Mouse (Mus musculus): ENCODE results near the gene Abca4. TPM values are rescaled to one million over a fixed set of nuclear protein-coding genes. Genes with fewer than 3 reads are reported as not detected.
A peak's percentile ranks its signal among the peaks of the same experiment; 100 is the strongest.

The Abca4 gene
- polyA plus RNA-seq, 1 experiment from 2014 or later: 2.0 TPM

- no peak overlapping the region for H3K9ac ChIP-seq (ENCODE audit: low read length)
- H3K36me3 ChIP-seq (ENCODE audit: control insufficient read depth, insufficient read depth, low read length): no peaks in the 10 kb centered on the region
- DNase-seq (ENCODE audit: low spot score): no peak
- no peak overlapping the region for H3K4me2 ChIP-seq (ENCODE audit: low read depth, severe bottlenecking)
- H3K27ac ChIP-seq (replicated peaks; ENCODE audit: low read depth, low read length): no peak overlapping the region
- no peaks in the 10 kb centered on the region for H3K27me3 ChIP-seq (ENCODE audit: control insufficient read depth, insufficient read depth, low read length)
- no peak for ATAC-seq (ENCODE audit: insufficient number of reproducible peaks, low FRiP score, low TSS enrichment, low read depth)
- WGBS: 76% methylated on average over 6 of the region's 6 CpGs
- H3K4me3 ChIP-seq (ENCODE audit: low read depth, low read length): no peak overlapping the region
- peaks cover 11% of the 10 kb centered on the region; the same call in 1 of the 2 replicates for H3K4me1 ChIP-seq (ENCODE audit: control insufficient read depth, insufficient read depth, low read length)
- H3K9me3 ChIP-seq (ENCODE audit: control insufficient read depth, low read length): no peaks in the 10 kb centered on the region
These were observed 3.7 kb upstream of the Abca4 start for GRCm38 (mm10) chr3:122040522-122040921.

- Histone ChIP-seq H3K9me3 (ENCODE audit: control insufficient read depth, low read length) (no peaks in the 10 kb centered on the region), H3K4me1 (ENCODE audit: control insufficient read depth, insufficient read depth, low read length) (peaks cover 28% of the 10 kb centered on the region), H3K27me3 (ENCODE audit: control insufficient read depth, insufficient read depth, low read length) (no peaks in the 10 kb centered on the region), H3K9ac (ENCODE audit: low read length) (no peak overlapping the region), H3K4me3 (ENCODE audit: low read depth, low read length) (no peak overlapping the region), H3K4me2 (ENCODE audit: low read depth, severe bottlenecking) (0 out of 2 replicates have a peak overlapping the region, but pooled peaks have one; percentile 0), H3K36me3 (ENCODE audit: control insufficient read depth, insufficient read depth, low read length) (no peaks in the 10 kb centered on the region), H3K27ac (replicated peaks; ENCODE audit: low read depth, low read length) (no peak overlapping the region)
- no peak for DNase-seq (ENCODE audit: low spot score)
- 24% methylated on average over 8 of the region's 8 CpGs for WGBS
- no peak for ATAC-seq (ENCODE audit: insufficient number of reproducible peaks, low FRiP score, low TSS enrichment, low read depth)
These were observed 1.1 kb upstream of the Abca4 start for GRCm38 (mm10) chr3:122043102-122043501.

- Histone ChIP-seq H3K36me3 (ENCODE audit: control insufficient read depth, insufficient read depth, low read length) (no peaks in the 10 kb centered on the region), H3K9me3 (ENCODE audit: control insufficient read depth, low read length) (no peaks in the 10 kb centered on the region), H3K9ac (ENCODE audit: low read length) (no peak overlapping the region), H3K27me3 (ENCODE audit: control insufficient read depth, insufficient read depth, low read length) (no peaks in the 10 kb centered on the region), H3K4me3 (ENCODE audit: low read depth, low read length) (no peak overlapping the region), H3K27ac (replicated peaks; ENCODE audit: low read depth, low read length) (no peak overlapping the region), H3K4me1 (ENCODE audit: control insufficient read depth, insufficient read depth, low read length) (peaks cover 40% of the 10 kb centered on the region), H3K4me2 (ENCODE audit: low read depth, severe bottlenecking) (no peak overlapping the region; the same call in 1 of the 2 replicates)
- WGBS: 44% methylated on average over 10 of the region's 10 CpGs
- DNase-seq (ENCODE audit: low spot score) (no peak), ATAC-seq (ENCODE audit: insufficient number of reproducible peaks, low FRiP score, low TSS enrichment, low read depth) (no peak)
These were observed 2.0 kb downstream of the Abca4 start for GRCm38 (mm10) chr3:122046187-122046620.

- Histone ChIP-seq H3K4me2 (ENCODE audit: low read depth, severe bottlenecking) (peak overlapping the region; percentile 30; the same call in 1 of the 2 replicates), H3K4me3 (ENCODE audit: low read depth, low read length) (no peak overlapping the region), H3K36me3 (ENCODE audit: control insufficient read depth, insufficient read depth, low read length) (no peaks in the 10 kb centered on the region), H3K9ac (ENCODE audit: low read length) (no peak overlapping the region), H3K27ac (replicated peaks; ENCODE audit: low read depth, low read length) (peak overlapping the region; percentile 94), H3K9me3 (ENCODE audit: control insufficient read depth, low read length) (no peaks in the 10 kb centered on the region), H3K4me1 (ENCODE audit: control insufficient read depth, insufficient read depth, low read length) (peaks cover 40% of the 10 kb centered on the region), H3K27me3 (ENCODE audit: control insufficient read depth, insufficient read depth, low read length) (no peaks in the 10 kb centered on the region)
- ATAC-seq (ENCODE audit: insufficient number of reproducible peaks, low FRiP score, low TSS enrichment, low read depth): peak; percentile 71
- peak; percentile 55 for DNase-seq (ENCODE audit: low spot score)
- 16% methylated on average over 7 of the region's 7 CpGs for WGBS
These were observed 3.2 kb downstream of the Abca4 start for GRCm38 (mm10) chr3:122047402-122047801.

GRCm38 (mm10) chr3:122047921-122048861, 3.9 kb downstream of the Abca4 start:
- no peak overlapping the region for H3K4me3 ChIP-seq (ENCODE audit: low read depth, low read length)
- peak; percentile 79 for ATAC-seq (ENCODE audit: insufficient number of reproducible peaks, low FRiP score, low TSS enrichment, low read depth)
- DNase-seq (ENCODE audit: low spot score): peak; percentile 81
- no peaks in the 10 kb centered on the region for H3K27me3 ChIP-seq (ENCODE audit: control insufficient read depth, insufficient read depth, low read length)
- peaks cover 40% of the 10 kb centered on the region for H3K4me1 ChIP-seq (ENCODE audit: control insufficient read depth, insufficient read depth, low read length)
- peak overlapping the region; percentile 30 for H3K4me2 ChIP-seq (ENCODE audit: low read depth, severe bottlenecking)
- 15% methylated on average over 17 of the region's 17 CpGs for WGBS
- 0 out of 2 replicates have a peak overlapping the region, but pooled peaks have one; percentile 1 for H3K9ac ChIP-seq (ENCODE audit: low read length)
- H3K36me3 ChIP-seq (ENCODE audit: control insufficient read depth, insufficient read depth, low read length): no peaks in the 10 kb centered on the region
- H3K27ac ChIP-seq (replicated peaks; ENCODE audit: low read depth, low read length): peak overlapping the region; percentile 94
- no peaks in the 10 kb centered on the region for H3K9me3 ChIP-seq (ENCODE audit: control insufficient read depth, low read length)

- H3K9ac ChIP-seq (ENCODE audit: low read length): no peak overlapping the region
- peak overlapping the region; percentile 94 for H3K27ac ChIP-seq (replicated peaks; ENCODE audit: low read depth, low read length)
- peak; percentile 39 for DNase-seq (ENCODE audit: low spot score)
- H3K4me1 ChIP-seq (ENCODE audit: control insufficient read depth, insufficient read depth, low read length): peaks cover 47% of the 10 kb centered on the region
- no peak overlapping the region for H3K4me3 ChIP-seq (ENCODE audit: low read depth, low read length)
- H3K27me3 ChIP-seq (ENCODE audit: control insufficient read depth, insufficient read depth, low read length): no peaks in the 10 kb centered on the region
- ATAC-seq (ENCODE audit: insufficient number of reproducible peaks, low FRiP score, low TSS enrichment, low read depth): no peak
- H3K4me2 ChIP-seq (ENCODE audit: low read depth, severe bottlenecking): no peak overlapping the region
- no peaks in the 10 kb centered on the region for H3K9me3 ChIP-seq (ENCODE audit: control insufficient read depth, low read length)
- H3K36me3 ChIP-seq (ENCODE audit: control insufficient read depth, insufficient read depth, low read length): no peaks in the 10 kb centered on the region
- WGBS: 45% methylated on average over 6 of the region's 6 CpGs
These were observed 4.9 kb downstream of the Abca4 start for GRCm38 (mm10) chr3:122049158-122049557.

GRCm38 (mm10) chr3:122058439-122059198, 14.4 kb downstream of the Abca4 start:
- ATAC-seq (ENCODE audit: insufficient number of reproducible peaks, low FRiP score, low TSS enrichment, low read depth): no peak
- DNase-seq (ENCODE audit: low spot score): no peak

GRCm38 (mm10) chr3:122062586-122062985, 18.3 kb downstream of the Abca4 start:
- Histone ChIP-seq H3K4me1 (ENCODE audit: control insufficient read depth, insufficient read depth, low read length) (0 out of 2 replicates have a peak, but pooled peaks cover 3% of the 10 kb centered on the region), H3K4me3 (ENCODE audit: low read depth, low read length) (no peak overlapping the region), H3K9me3 (ENCODE audit: control insufficient read depth, low read length) (no peaks in the 10 kb centered on the region), H3K4me2 (ENCODE audit: low read depth, severe bottlenecking) (no peak overlapping the region), H3K27me3 (ENCODE audit: control insufficient read depth, insufficient read depth, low read length) (no peaks in the 10 kb centered on the region), H3K27ac (replicated peaks; ENCODE audit: low read depth, low read length) (no peak overlapping the region), H3K9ac (ENCODE audit: low read length) (no peak overlapping the region), H3K36me3 (ENCODE audit: control insufficient read depth, insufficient read depth, low read length) (no peaks in the 10 kb centered on the region)
- WGBS: 89% methylated on average over 10 of the region's 10 CpGs
- no peak for DNase-seq (ENCODE audit: low spot score)
- no peak for ATAC-seq (ENCODE audit: insufficient number of reproducible peaks, low FRiP score, low TSS enrichment, low read depth)

More at GRCm38 (mm10) chr3:122058439-122059198, 14.4 kb downstream of the Abca4 start:
- Histone ChIP-seq H3K27ac (replicated peaks; ENCODE audit: low read depth, low read length) (no peak overlapping the region), H3K9me3 (ENCODE audit: control insufficient read depth, low read length) (no peaks in the 10 kb centered on the region), H3K9ac (ENCODE audit: low read length) (no peak overlapping the region), H3K4me1 (ENCODE audit: control insufficient read depth, insufficient read depth, low read length) (peaks cover 7% of the 10 kb centered on the region; the same call in 1 of the 2 replicates), H3K4me3 (ENCODE audit: low read depth, low read length) (no peak overlapping the region), H3K36me3 (ENCODE audit: control insufficient read depth, insufficient read depth, low read length) (no peaks in the 10 kb centered on the region), H3K4me2 (ENCODE audit: low read depth, severe bottlenecking) (no peak overlapping the region), H3K27me3 (ENCODE audit: control insufficient read depth, insufficient read depth, low read length) (no peaks in the 10 kb centered on the region)
- 46% methylated on average over 9 of the region's 9 CpGs for WGBS
